Mouse (Mus musculus) midbrain, embryonic 14.5 days (tissue): ENCODE results near the gene Bicdl1. TPM values are rescaled to one million over a fixed set of nuclear protein-coding genes. Genes with fewer than 3 reads are reported as not detected.

Experiments
- ATAC-seq: fragments of 200-750 bp; cut with Nextera tagmentation; 2 replicates; pipeline ENCODE4 v1.8.0; 2017; ENCODE audit warnings: moderate number of reproducible peaks, moderate library complexity; ENCODE audit not compliant: low FRiP score, low TSS enrichment
- DNase-seq: peaks from one replicate; pipeline ENCODE4 v3.0.0-alpha.2; 2015
- H3K27ac ChIP-seq: fragments of 300-500 bp; sonication (generic); replicated peaks from 2 replicates; pipeline ENCODE4 v1.5.1; 2014; ENCODE audit warnings: mild to moderate bottlenecking, low read depth, low read length, moderate library complexity
- H3K27me3 ChIP-seq: fragments of 300-500 bp; sonication (generic); 2 replicates; pipeline ENCODE4 v1.6.1; 2014; ENCODE audit warnings: low read length, control low read depth, mixed read lengths; ENCODE audit not compliant: control insufficient read depth, insufficient read depth
- H3K36me3 ChIP-seq: fragments of 300-500 bp; sonication (generic); 2 replicates; pipeline ENCODE4 v1.6.1; 2014; ENCODE audit warnings: low read length, control low read depth; ENCODE audit not compliant: control insufficient read depth, insufficient read depth
- H3K4me1 ChIP-seq: fragments of 300-500 bp; sonication (generic); 2 replicates; pipeline ENCODE4 v1.6.1; 2014; ENCODE audit warnings: mild to moderate bottlenecking, antibody characterized with exemption, low read length, control low read depth; ENCODE audit not compliant: control insufficient read depth, insufficient read depth
- H3K4me2 ChIP-seq: fragments of 300-500 bp; sonication (generic); 2 replicates; pipeline ENCODE4 v1.6.1; 2014; ENCODE audit warnings: mild to moderate bottlenecking, low read length, moderate library complexity
- H3K4me3 ChIP-seq: fragments of 300-500 bp; sonication (generic); replicated peaks from 2 replicates; pipeline ENCODE4 v1.5.1; 2014; ENCODE audit warnings: low read depth, low read length
- H3K9ac ChIP-seq: fragments of 300-500 bp; sonication (generic); replicated peaks from 2 replicates; pipeline ENCODE4 v1.6.1; 2014; ENCODE audit warnings: mild to moderate bottlenecking, low read length, moderate library complexity
- H3K9me3 ChIP-seq: fragments of 300-500 bp; sonication (generic); 2 replicates; pipeline ENCODE4 v1.6.1; 2016; ENCODE audit warnings: low read length, control low read depth, mixed read lengths; ENCODE audit not compliant: control insufficient read depth
- WGBS: fragments of 180-500 bp; shearing (Covaris S2); extraction: QIAGEN DNeasy Blood & Tissue Kit; methylation state at CpG from one replicate; pipeline ENCODE4 v1.1.7; 2014; 5-methylcytosine and 5-hydroxymethylcytosine counted together
- polyA plus RNA-seq: library from polyadenylated mRNA; unstranded; fragments of >200 nt; fragmentation: Nextera tagmentation; extraction: Ambion mirVana; gene quantifications from 2 replicates; pipeline ENCODE4 v1.2.1, GENCODE M21; 2014

Gene Bicdl1
- polyA plus RNA-seq, 1 experiment from 2014 or later = 39.0 TPM

GRCm38 (mm10) chr5:115710171-115710570 is 21.2 kb downstream of the Bicdl1 start:
- H3K36me3 ChIP-seq = no peaks in the 10 kb centered on the region
- no peak overlapping the region for H3K9ac ChIP-seq
- H3K27ac ChIP-seq = no peak overlapping the region
- no peak overlapping the region for H3K4me3 ChIP-seq
- no peak for DNase-seq
- ATAC-seq = no peak
- peaks cover 13% of the 10 kb centered on the region for H3K4me1 ChIP-seq
- WGBS = 86% methylated on average over 4 of the region's 4 CpGs
- H3K27me3 ChIP-seq = no peaks in the 10 kb centered on the region
- H3K4me2 ChIP-seq = no peak overlapping the region
- H3K9me3 ChIP-seq = no peaks in the 10 kb centered on the region

DNA sequence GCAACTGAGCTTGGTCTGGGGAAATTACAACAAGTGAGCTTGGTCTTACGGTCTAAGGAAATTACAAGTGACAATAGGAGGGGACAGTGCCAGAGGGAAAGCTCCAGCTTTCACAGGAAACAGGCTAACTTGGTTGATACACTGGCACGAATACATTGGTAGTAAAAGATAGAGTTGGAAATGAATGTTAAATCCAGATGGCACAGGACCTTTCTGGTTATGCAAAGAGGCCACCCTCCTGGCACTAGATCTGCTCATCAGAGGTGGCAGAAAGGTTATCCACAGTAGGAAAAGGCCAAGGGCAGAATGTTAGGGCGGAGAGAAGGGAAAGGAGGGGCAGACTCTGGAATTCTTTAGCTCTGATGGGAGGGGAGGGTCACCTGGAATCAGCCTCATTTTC is 22.5 kb downstream of the Bicdl1 start:
- Histone ChIP-seq H3K9me3 (no peaks in the 10 kb centered on the region), H3K4me2 (no peak overlapping the region), H3K9ac (no peak overlapping the region), H3K4me3 (no peak overlapping the region), H3K27me3 (no peaks in the 10 kb centered on the region), H3K4me1 (peaks cover 13% of the 10 kb centered on the region), H3K36me3 (no peaks in the 10 kb centered on the region), H3K27ac (no peak overlapping the region)
- ATAC-seq (no peak), DNase-seq (no peak)
- 69% methylated on average over 3 of the region's 3 CpGs for WGBS

- H3K27ac ChIP-seq = no peak overlapping the region
- no peaks in the 10 kb centered on the region for H3K4me1 ChIP-seq
- H3K9ac ChIP-seq = no peak overlapping the region
- H3K27me3 ChIP-seq = no peaks in the 10 kb centered on the region
- no peaks in the 10 kb centered on the region for H3K36me3 ChIP-seq
- DNase-seq = no peak
- H3K4me3 ChIP-seq = no peak overlapping the region
- no peak overlapping the region for H3K4me2 ChIP-seq
- no peaks in the 10 kb centered on the region for H3K9me3 ChIP-seq
- ATAC-seq = no peak
- 80% methylated on average over 3 of the region's 3 CpGs for WGBS
Observed at GRCm38 (mm10) chr5:115701981-115702380, 29.4 kb downstream of the Bicdl1 start.

GRCm38 (mm10) chr5:115701215-115701614 is 30.2 kb downstream of the Bicdl1 start:
- no peaks in the 10 kb centered on the region for H3K9me3 ChIP-seq
- H3K9ac ChIP-seq = no peak overlapping the region
- no peaks in the 10 kb centered on the region for H3K36me3 ChIP-seq
- no peak for ATAC-seq
- H3K27ac ChIP-seq = no peak overlapping the region
- no peak overlapping the region for H3K4me2 ChIP-seq
- no peaks in the 10 kb centered on the region for H3K27me3 ChIP-seq
- no peaks in the 10 kb centered on the region for H3K4me1 ChIP-seq
- WGBS = 87% methylated on average over 4 of the region's 4 CpGs
- DNase-seq = no peak
- no peak overlapping the region for H3K4me3 ChIP-seq

GRCm38 (mm10) chr5:115696811-115697210 is 34.6 kb downstream of the Bicdl1 start:
- H3K27ac ChIP-seq = no peak overlapping the region
- no peaks in the 10 kb centered on the region for H3K27me3 ChIP-seq
- DNase-seq (no peak), ATAC-seq (no peak)
- no peak overlapping the region for H3K4me3 ChIP-seq
- H3K4me2 ChIP-seq = no peak overlapping the region
- 78% methylated on average over 5 of the region's 5 CpGs for WGBS
- H3K9me3 ChIP-seq = no peaks in the 10 kb centered on the region
- no peak overlapping the region for H3K9ac ChIP-seq
- 0 out of 2 replicates have a peak, but pooled peaks cover 4% of the 10 kb centered on the region for H3K4me1 ChIP-seq
- H3K36me3 ChIP-seq = no peaks in the 10 kb centered on the region

DNA sequence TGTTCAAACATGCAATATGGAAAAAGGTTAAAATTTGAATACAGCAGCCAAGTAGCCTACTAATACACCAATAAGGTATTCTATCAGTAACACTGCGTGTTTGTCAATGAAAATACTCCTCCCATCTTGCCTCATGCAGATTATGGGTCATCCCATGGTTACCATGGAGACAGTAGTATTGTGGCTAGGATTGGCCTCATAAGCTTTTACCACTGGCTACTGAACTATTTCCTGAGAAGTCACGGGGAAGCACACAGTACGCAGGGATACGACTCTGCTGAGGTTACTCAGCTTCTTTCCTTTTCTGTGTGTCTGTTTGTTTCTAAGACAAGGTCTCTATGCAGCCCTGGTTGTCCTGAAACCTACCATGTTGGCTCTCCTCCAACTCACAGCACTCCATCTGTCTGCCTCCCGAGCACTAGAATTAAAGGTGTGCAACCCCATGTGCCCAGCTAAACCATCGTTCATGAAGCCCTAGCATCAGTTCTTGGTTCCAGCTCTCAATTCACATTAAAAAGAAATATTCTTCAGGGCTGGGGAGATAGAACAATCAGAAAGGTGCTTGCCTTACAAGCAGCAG is 36.1 kb downstream of the Bicdl1 start:
- no peak overlapping the region for H3K27ac ChIP-seq
- DNase-seq = peak; percentile 26

GRCm38 (mm10) chr5:115693271-115693670 is 38.1 kb downstream of the Bicdl1 start:
- Histone ChIP-seq H3K27me3 (no peaks in the 10 kb centered on the region), H3K4me2 (no peak overlapping the region), H3K36me3 (no peaks in the 10 kb centered on the region), H3K9me3 (no peaks in the 10 kb centered on the region), H3K4me1 (0 out of 2 replicates have a peak, but pooled peaks cover 4% of the 10 kb centered on the region), H3K9ac (no peak overlapping the region), H3K27ac (no peak overlapping the region), H3K4me3 (no peak overlapping the region)
- DNase-seq (no peak), ATAC-seq (no peak)
- WGBS = 34% methylated on average over 3 of the region's 3 CpGs

More for the DNA sequence above, 36.1 kb downstream of the Bicdl1 start:
- 0 out of 2 replicates have a peak, but pooled peaks cover 4% of the 10 kb centered on the region for H3K4me1 ChIP-seq
- no peak overlapping the region for H3K9ac ChIP-seq
- no peaks in the 10 kb centered on the region for H3K27me3 ChIP-seq
- no peak overlapping the region for H3K4me2 ChIP-seq
- no peak for ATAC-seq
- no peaks in the 10 kb centered on the region for H3K9me3 ChIP-seq
- no peak overlapping the region for H3K4me3 ChIP-seq
- H3K36me3 ChIP-seq = no peaks in the 10 kb centered on the region
- WGBS = 39% methylated on average over 6 of the region's 6 CpGs

GRCm38 (mm10) chr5:115686716-115687115 is 44.7 kb downstream of the Bicdl1 start:
- Histone ChIP-seq H3K4me2 (no peak overlapping the region), H3K9me3 (no peaks in the 10 kb centered on the region), H3K27ac (no peak overlapping the region), H3K27me3 (no peaks in the 10 kb centered on the region), H3K9ac (no peak overlapping the region), H3K36me3 (no peaks in the 10 kb centered on the region), H3K4me3 (no peak overlapping the region), H3K4me1 (no peaks in the 10 kb centered on the region)
- ATAC-seq (no peak), DNase-seq (peak; percentile 18)
- 26% methylated on average over 7 of the region's 7 CpGs for WGBS

- Histone ChIP-seq H3K36me3 (no peaks in the 10 kb centered on the region), H3K27ac (no peak overlapping the region), H3K4me3 (no peak overlapping the region), H3K9ac (no peak overlapping the region), H3K4me2 (no peak overlapping the region), H3K4me1 (no peaks in the 10 kb centered on the region), H3K27me3 (no peaks in the 10 kb centered on the region), H3K9me3 (no peaks in the 10 kb centered on the region)
- ATAC-seq (no peak), DNase-seq (no peak)
- WGBS = 76% methylated on average over 10 of the region's 10 CpGs
Observed at GRCm38 (mm10) chr5:115685126-115685525, 46.3 kb downstream of the Bicdl1 start.
